Comparison of ENCODE assay signal across 8 mouse cellular contexts in genomic region chr5:69802612-69803011, GRCm38 (mm10).
"Had no signal": no experiment of that assay in that cellular context is flagged by ENCODE, and none has a peak within 500 bp of the region (broad histone marks: within the 10 kb centered on the region; RNA-seq: fewer than 3 reads in every experiment).

No protein-coding gene starts in this region.

- DNase-seq: kidney, adult 2 months; kidney, postnatal 25 days; liver; lung, adult 18-20 months; lung, postnatal 10 days; lung, postnatal 36 days; thymus, adult 18-20 months; thymus, postnatal 4 days had no signal
